Mouse (Mus musculus): ENCODE data around the gene Lrrc4. TPM values are rescaled to one million over a fixed set of nuclear protein-coding genes. Genes with fewer than 3 reads are reported as not detected.
A peak's percentile ranks its signal among the peaks of the same experiment; 100 is the strongest.

Lrrc4 gene
- polyA plus RNA-seq, 1 experiment from 2014 or later = 1.2 TPM

DNA sequence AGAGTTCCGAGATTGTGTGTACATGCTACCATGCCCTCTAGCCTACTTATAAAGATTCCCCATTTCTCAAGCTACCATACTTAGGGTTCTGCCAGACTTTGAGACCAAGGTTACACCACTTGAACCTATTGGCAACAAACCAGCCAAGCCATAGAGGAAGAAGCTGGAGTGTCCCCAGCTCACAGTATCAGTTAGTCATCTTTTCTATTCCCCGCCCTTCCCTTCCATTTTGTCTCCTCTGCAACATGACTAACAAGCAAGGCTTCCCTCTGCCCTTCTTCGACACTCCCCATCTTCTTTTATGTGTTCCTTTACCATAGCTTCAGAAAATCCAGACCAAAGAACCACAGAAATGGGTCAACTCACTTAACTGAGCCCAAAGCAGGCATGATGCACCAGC lies 34.7 kb upstream of the Lrrc4 start:
- ATAC-seq (ENCODE audit: insufficient number of reproducible peaks, insufficient read depth, low FRiP score, low TSS enrichment, low read depth) = no peak

DNA sequence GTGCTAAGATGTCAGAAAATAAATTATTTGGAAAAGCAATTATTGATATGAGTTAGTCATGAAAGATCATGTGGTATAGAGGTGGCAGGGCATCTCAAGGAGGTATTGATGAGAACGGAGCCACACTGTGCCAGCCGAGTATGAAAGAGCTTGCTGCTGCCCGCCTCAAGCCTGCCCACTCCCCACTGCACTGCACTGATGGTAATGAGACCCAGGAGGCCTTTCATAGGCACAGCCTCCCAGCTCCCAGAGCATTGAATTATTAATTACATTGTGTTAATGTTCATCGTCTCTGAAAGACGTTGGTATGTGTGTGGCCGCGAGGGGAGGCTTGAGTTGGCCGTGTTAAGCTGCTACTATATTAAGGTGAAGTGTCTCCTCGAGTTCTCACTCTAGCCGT lies 33.6 kb upstream of the Lrrc4 start:
- no peaks in the 10 kb centered on the region for H3K27me3 ChIP-seq
- no peak overlapping the region for H3K4me2 ChIP-seq
- H3K4me3 ChIP-seq = no peak overlapping the region
- no peaks in the 10 kb centered on the region for H3K36me3 ChIP-seq
- WGBS = 80% methylated on average over 10 of the region's 10 CpGs
- no peak for ATAC-seq (ENCODE audit: insufficient number of reproducible peaks, insufficient read depth, low FRiP score, low TSS enrichment, low read depth)
- H3K9me3 ChIP-seq = no peaks in the 10 kb centered on the region
- no peak overlapping the region for H3K9ac ChIP-seq
- H3K4me1 ChIP-seq = peaks cover 41% of the 10 kb centered on the region
- peak overlapping the region; percentile 40 for H3K27ac ChIP-seq

More for the DNA sequence above, 34.7 kb upstream of the Lrrc4 start:
- Histone ChIP-seq H3K9ac (no peak overlapping the region), H3K36me3 (no peaks in the 10 kb centered on the region), H3K27me3 (no peaks in the 10 kb centered on the region), H3K4me1 (peaks cover 32% of the 10 kb centered on the region), H3K9me3 (no peaks in the 10 kb centered on the region), H3K4me3 (no peak overlapping the region), H3K27ac (no peak overlapping the region), H3K4me2 (no peak overlapping the region)
- WGBS = 92% methylated on average over 3 of the region's 3 CpGs

DNA sequence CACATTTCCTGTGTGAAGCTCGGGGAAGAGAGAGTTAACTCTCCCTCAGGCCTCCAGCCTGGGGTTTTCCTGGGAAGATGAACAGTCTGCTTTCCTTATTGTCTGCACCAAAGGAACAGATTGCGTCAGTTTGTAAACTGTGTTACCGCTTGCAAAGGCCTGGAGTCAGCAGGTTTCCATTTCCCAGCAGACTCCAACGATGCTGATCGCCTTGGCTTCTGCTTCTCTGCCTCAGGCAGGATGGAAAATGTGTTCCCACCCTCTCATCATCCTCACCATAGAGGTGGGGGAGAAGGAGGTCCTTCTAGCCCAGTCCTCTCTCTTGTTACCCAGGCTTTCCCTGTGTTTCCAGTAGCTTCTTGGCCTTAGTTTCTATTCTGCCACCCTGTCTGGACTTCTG lies 33.1 kb upstream of the Lrrc4 start:
- Histone ChIP-seq H3K36me3 (no peaks in the 10 kb centered on the region), H3K9ac (no peak overlapping the region), H3K27ac (peak overlapping the region; percentile 40), H3K27me3 (no peaks in the 10 kb centered on the region), H3K4me3 (no peak overlapping the region), H3K9me3 (no peaks in the 10 kb centered on the region), H3K4me2 (no peak overlapping the region), H3K4me1 (peaks cover 41% of the 10 kb centered on the region)
- ATAC-seq (ENCODE audit: insufficient number of reproducible peaks, insufficient read depth, low FRiP score, low TSS enrichment, low read depth) = 0 out of 2 replicates have a peak, but pooled peaks have one; percentile 28
- 31% methylated on average over 5 of the region's 5 CpGs for WGBS

DNA sequence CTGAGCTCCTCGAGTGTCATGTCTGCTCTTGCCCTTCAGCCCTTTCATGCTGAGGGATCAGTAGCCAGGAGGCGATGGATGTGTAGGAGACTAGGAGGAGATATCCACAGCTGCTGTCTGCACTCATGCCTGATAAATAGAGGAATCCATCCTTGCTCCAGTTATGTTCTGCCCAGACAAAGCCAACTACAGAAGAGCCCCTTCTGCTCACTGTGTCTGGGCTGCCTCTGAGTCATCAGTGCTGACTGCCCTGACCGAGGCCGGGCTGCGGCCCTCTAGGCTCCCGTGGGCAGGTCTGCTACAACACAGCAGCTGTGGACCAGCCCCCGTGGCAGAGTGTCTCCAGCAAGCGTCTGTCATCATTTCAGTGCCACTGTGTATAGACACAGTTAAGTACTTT lies 30.8 kb upstream of the Lrrc4 start:
- Histone ChIP-seq H3K9ac (no peak overlapping the region), H3K27ac (no peak overlapping the region), H3K9me3 (no peaks in the 10 kb centered on the region), H3K36me3 (no peaks in the 10 kb centered on the region), H3K4me3 (no peak overlapping the region), H3K4me2 (no peak overlapping the region), H3K4me1 (peaks cover 40% of the 10 kb centered on the region), H3K27me3 (no peaks in the 10 kb centered on the region)
- ATAC-seq (ENCODE audit: insufficient number of reproducible peaks, insufficient read depth, low FRiP score, low TSS enrichment, low read depth) = no peak
- WGBS = 78% methylated on average over 8 of the region's 8 CpGs

DNA sequence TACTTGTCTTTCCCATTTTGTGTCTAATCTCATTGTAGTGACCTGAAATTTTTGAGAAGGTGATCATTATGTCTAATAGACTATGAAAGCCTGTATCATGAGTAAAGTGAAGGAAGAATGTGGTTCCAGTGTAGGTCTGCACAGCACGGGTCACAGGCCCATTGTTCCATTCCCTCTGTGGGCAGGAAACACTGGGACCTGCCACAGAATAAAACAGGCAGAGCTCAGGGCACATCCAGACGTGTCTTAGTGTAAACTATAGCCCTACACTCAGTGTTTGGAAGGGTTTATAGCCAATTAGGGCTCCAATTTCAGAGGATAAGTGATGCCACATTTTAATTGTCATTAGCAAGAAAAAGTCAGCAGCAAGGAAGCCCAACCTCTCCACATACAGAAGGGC lies 29.4 kb upstream of the Lrrc4 start:
- peaks cover 42% of the 10 kb centered on the region for H3K4me1 ChIP-seq
- WGBS = 26% methylated on average over 2 of the region's 2 CpGs
- no peaks in the 10 kb centered on the region for H3K36me3 ChIP-seq
- no peak for ATAC-seq (ENCODE audit: insufficient number of reproducible peaks, insufficient read depth, low FRiP score, low TSS enrichment, low read depth)
- no peaks in the 10 kb centered on the region for H3K27me3 ChIP-seq
- no peak overlapping the region for H3K4me2 ChIP-seq
- H3K9ac ChIP-seq = no peak overlapping the region
- H3K27ac ChIP-seq = no peak overlapping the region
- no peak overlapping the region for H3K4me3 ChIP-seq
- no peaks in the 10 kb centered on the region for H3K9me3 ChIP-seq

DNA sequence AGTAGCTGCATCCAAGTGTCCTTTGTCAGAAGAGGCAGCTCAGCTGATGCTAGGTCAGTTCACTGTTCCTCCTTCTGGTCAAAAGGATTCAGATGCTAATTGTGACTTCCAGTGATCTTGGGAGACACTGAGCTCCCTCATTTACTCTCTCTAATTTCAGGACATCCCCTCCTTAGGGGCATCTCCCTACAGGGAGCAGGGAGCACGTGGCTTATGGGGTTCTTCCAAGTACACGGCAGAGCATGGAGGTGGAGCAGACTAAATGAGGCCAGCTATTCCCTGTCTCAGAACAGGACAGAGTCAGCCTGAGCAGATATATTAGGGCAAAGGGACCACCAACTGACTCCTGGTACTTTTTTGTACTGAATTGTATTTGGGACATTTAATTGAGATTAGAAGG lies 28.9 kb upstream of the Lrrc4 start:
- H3K27me3 ChIP-seq = no peaks in the 10 kb centered on the region
- peaks cover 45% of the 10 kb centered on the region for H3K4me1 ChIP-seq
- no peak overlapping the region for H3K4me2 ChIP-seq
- no peaks in the 10 kb centered on the region for H3K36me3 ChIP-seq
- H3K9me3 ChIP-seq = no peaks in the 10 kb centered on the region
- no peak overlapping the region for H3K4me3 ChIP-seq
- no peak overlapping the region for H3K9ac ChIP-seq
- ATAC-seq (ENCODE audit: insufficient number of reproducible peaks, insufficient read depth, low FRiP score, low TSS enrichment, low read depth) = no peak
- H3K27ac ChIP-seq = no peak overlapping the region
- WGBS = 36% methylated on average over 2 of the region's 2 CpGs

DNA sequence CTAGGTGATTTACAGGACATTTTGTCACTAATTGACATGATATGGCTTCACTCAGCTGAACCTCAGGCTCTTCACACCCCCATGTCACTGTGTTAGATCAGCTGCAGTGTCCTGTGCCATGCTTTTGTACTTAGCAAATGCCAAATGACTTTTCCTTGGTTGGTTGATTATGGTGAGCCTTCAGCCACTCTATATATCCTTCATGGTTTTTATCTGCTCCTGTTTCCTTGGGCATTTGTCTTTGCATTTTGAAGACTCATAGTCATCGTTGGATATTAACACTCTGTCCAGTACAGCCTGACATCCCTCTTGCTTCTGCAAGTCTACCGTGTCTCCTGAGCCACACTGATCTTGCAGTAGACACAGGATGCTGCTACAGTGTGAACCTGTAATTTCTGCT lies 27.5 kb upstream of the Lrrc4 start:
- Histone ChIP-seq H3K27me3 (no peaks in the 10 kb centered on the region), H3K9ac (no peak overlapping the region), H3K4me2 (no peak overlapping the region), H3K27ac (no peak overlapping the region), H3K4me3 (no peak overlapping the region), H3K36me3 (no peaks in the 10 kb centered on the region), H3K4me1 (peaks cover 46% of the 10 kb centered on the region), H3K9me3 (no peaks in the 10 kb centered on the region)
- 94% methylated on average over 2 of the region's 2 CpGs for WGBS
- ATAC-seq (ENCODE audit: insufficient number of reproducible peaks, insufficient read depth, low FRiP score, low TSS enrichment, low read depth) = no peak

DNA sequence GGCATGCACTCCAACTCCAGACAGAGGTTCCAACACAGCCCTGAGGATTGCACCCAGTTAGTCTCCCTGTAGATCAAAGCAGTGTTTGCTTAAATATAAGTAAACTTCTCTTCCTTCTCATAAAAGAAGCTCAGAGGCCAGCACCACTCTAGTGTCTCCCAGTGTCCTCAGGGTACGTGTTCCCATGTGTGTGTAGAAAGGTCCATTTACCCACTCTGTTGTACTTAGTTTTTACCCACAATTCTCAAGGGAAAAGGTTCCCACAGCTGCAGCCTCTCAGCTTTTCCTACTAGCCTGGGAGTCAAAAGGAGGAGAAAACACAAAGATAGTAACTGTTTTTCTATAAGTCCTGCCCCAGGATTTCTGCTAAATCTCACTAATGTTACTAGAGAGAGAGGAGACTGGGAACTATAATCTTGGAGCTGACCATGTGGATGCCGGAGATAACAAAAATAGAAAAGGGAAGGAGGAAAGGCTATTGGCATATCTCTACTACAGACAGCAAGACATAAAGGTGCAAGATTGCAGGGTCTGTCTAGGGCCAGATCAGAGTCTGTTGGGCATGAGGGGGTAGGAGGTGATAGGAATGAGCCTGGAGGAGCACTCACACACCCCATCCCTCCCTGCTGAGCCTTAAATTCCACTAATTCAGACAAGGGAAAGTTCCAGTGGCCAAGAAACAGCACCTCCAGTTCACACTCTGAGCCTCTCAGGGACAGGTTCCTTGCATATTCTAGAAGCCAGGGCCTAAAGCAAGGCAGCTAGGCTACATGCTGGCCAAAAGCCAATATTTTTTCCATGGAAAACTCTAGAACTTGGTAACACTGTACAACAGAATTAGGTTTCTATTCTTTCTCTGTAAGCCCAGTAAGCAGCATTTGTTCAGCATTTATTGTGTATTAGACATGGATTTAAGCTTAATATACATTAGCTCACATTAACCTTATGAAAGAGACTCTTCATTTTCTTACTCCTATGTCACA lies 25.9 kb upstream of the Lrrc4 start:
- Histone ChIP-seq H3K4me1 (peaks cover 60% of the 10 kb centered on the region), H3K9ac (no peak overlapping the region), H3K36me3 (no peaks in the 10 kb centered on the region), H3K4me3 (no peak overlapping the region), H3K4me2 (no peak overlapping the region), H3K27me3 (no peaks in the 10 kb centered on the region), H3K27ac (no peak overlapping the region), H3K9me3 (no peaks in the 10 kb centered on the region)
- 69% methylated on average over 2 of the region's 2 CpGs for WGBS
- ATAC-seq (ENCODE audit: insufficient number of reproducible peaks, insufficient read depth, low FRiP score, low TSS enrichment, low read depth) = no peak

DNA sequence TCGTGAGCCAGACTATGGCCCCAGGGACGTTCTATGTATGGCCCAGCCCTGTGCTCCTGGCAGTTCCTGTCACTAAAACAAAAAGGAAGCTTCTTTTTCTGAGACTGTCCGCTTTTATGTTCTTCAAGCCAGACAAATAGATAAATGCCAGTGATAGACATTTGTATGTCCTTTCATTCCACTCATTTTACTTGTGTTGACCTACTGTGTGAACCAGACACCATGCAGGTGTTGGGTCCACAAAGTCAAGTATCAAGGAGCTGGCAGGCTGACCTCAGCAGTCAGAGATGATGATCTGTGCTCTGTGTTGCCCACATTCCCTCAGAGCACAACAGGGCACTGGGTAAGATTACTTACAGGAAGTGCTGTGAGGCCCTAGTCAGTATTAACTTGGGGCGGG lies 25.2 kb upstream of the Lrrc4 start:
- ATAC-seq (ENCODE audit: insufficient number of reproducible peaks, insufficient read depth, low FRiP score, low TSS enrichment, low read depth) = no peak
- Histone ChIP-seq H3K27me3 (no peaks in the 10 kb centered on the region), H3K4me1 (peaks cover 63% of the 10 kb centered on the region), H3K4me2 (no peak overlapping the region), H3K9ac (no peak overlapping the region), H3K9me3 (no peaks in the 10 kb centered on the region), H3K27ac (no peak overlapping the region), H3K36me3 (no peaks in the 10 kb centered on the region), H3K4me3 (no peak overlapping the region)
- WGBS = 70% methylated on average over 4 of the region's 4 CpGs

DNA sequence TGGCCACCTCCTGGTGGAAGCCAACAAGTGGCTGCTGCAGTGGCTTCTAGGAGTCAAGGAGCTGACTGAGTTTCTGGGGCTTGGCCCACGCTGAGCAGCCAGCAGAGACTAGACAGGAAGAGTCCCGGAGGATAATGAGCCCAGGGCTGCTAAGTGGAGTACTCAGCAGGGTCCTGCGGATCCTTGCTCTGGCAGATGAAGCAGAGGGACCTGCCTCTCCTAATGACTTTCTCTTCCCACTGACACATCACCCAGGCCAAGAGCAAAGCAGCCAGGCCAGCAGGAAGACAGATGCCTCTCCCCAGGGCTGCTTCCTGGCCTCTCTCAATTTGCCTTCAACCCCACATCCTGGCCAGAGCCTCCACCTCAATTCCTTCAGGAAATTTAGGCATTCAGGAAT lies 23.9 kb upstream of the Lrrc4 start:
- H3K27ac ChIP-seq = peak overlapping the region; percentile 57; the same call in 1 of the 2 replicates
- H3K4me3 ChIP-seq = no peak overlapping the region
- peak overlapping the region; percentile 44; the same call in 1 of the 2 replicates for H3K9ac ChIP-seq
- H3K36me3 ChIP-seq = no peaks in the 10 kb centered on the region
- peaks cover 67% of the 10 kb centered on the region for H3K4me1 ChIP-seq
- WGBS = 21% methylated on average over 3 of the region's 3 CpGs
- no peaks in the 10 kb centered on the region for H3K9me3 ChIP-seq
- no peak for ATAC-seq (ENCODE audit: insufficient number of reproducible peaks, insufficient read depth, low FRiP score, low TSS enrichment, low read depth)
- no peaks in the 10 kb centered on the region for H3K27me3 ChIP-seq
- no peak overlapping the region for H3K4me2 ChIP-seq

DNA sequence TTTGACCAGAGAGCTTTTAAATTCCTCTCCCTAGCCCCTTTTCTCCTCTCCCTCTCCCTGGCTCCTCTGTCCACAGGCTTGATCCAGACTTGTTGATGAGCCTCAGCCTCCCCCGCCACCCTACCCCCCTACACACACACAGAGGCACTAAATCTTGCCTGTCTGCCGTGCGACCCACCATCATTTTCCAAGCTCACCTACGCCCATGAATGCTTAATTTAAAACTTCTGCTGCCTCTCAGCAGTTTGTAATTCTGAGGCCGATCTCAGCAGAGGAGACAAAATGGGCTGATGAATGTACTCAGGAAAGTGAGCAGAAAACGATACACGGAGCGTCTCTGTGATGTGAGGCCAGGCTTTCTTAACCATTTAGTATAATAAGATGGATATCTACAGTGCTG lies 23.1 kb upstream of the Lrrc4 start:
- H3K9ac ChIP-seq = no peak overlapping the region
- peaks cover 66% of the 10 kb centered on the region for H3K4me1 ChIP-seq
- no peaks in the 10 kb centered on the region for H3K27me3 ChIP-seq
- no peak for ATAC-seq (ENCODE audit: insufficient number of reproducible peaks, insufficient read depth, low FRiP score, low TSS enrichment, low read depth)
- no peak overlapping the region for H3K4me2 ChIP-seq
- no peaks in the 10 kb centered on the region for H3K9me3 ChIP-seq
- H3K36me3 ChIP-seq = no peaks in the 10 kb centered on the region
- 27% methylated on average over 8 of the region's 8 CpGs for WGBS
- no peak overlapping the region for H3K4me3 ChIP-seq
- 0 out of 2 replicates have a peak overlapping the region, but pooled peaks have one; percentile 11 for H3K27ac ChIP-seq

DNA sequence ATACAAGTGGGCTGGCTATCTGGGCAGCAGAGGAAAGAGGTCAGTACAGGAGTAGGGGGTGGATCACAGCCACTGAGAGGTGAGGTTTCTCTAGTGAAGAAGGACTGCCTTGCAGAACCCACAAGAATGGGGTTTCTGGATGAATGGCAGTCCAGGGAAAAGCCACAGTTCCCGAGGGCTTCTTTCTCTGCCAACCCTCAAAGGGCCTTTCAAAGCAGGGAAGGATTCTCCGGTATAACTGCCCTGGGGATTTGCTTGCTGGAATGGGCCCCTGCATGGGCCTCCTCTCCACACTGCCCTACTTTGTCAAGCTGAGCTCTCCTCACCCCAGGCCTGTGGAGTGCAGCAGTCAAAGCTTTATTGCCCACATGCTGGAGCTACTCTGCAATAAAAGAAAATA lies 22.1 kb upstream of the Lrrc4 start:
- H3K27ac ChIP-seq = peak overlapping the region; percentile 18; the same call in 1 of the 2 replicates
- no peak overlapping the region for H3K4me2 ChIP-seq

More for the DNA sequence above, 22.1 kb upstream of the Lrrc4 start:
- Histone ChIP-seq H3K27me3 (no peaks in the 10 kb centered on the region), H3K9me3 (no peaks in the 10 kb centered on the region), H3K4me1 (peaks cover 75% of the 10 kb centered on the region), H3K4me3 (no peak overlapping the region), H3K9ac (peak overlapping the region; percentile 7; the same call in 1 of the 2 replicates), H3K36me3 (no peaks in the 10 kb centered on the region)
- 3% methylated on average over 2 of the region's 2 CpGs for WGBS
- no peak for ATAC-seq (ENCODE audit: insufficient number of reproducible peaks, insufficient read depth, low FRiP score, low TSS enrichment, low read depth)
